Mouse (Mus musculus): Measurements from ENCODE around the gene St8sia4. TPM values are rescaled to one million over a fixed set of nuclear protein-coding genes. Genes with fewer than 3 reads are reported as not detected.

The St8sia4 gene
- total and polyA plus RNA-seq, 3 experiments: 0.81 to 1.3 TPM; not detected in 1

GRCm38 (mm10) chr1:95666541-95667320 is 640 bp downstream of the St8sia4 start:
- H3K27ac ChIP-seq (ENCODE audit: control insufficient read depth, low read depth, low read length): peak overlapping the region; percentile 46
- TF ChIP-seq TCF12 (IDR thresholded peaks at IDR 0.05; ENCODE audit: low read depth, low read length) (0 out of 2 replicates have a peak, but pooled peaks have one; percentile 6), SIN3A (IDR thresholded peaks at IDR 0.05; ENCODE audit: low read length) (no peak), MXI1 (IDR thresholded peaks at IDR 0.05; ENCODE audit: low read depth, low read length) (peak; percentile 17; the same call in 1 of the 2 replicates)
- peaks cover 0 to 21% of the 10 kb centered on the region in 2 experiments; a peak in 2 of 4 replicates for H3K36me3 ChIP-seq (ENCODE audit: control insufficient read depth in 1 of 2, insufficient read depth in 2 of 2, low read length in 2 of 2)
- H3K79me2 ChIP-seq (ENCODE audit: control insufficient read depth, insufficient read depth, low read length, poor library complexity): no peaks in the 10 kb centered on the region
- peaks cover 5 to 26% of the 10 kb centered on the region in 2 experiments for H3K4me1 ChIP-seq (ENCODE audit: control insufficient read depth in 1 of 2, insufficient read depth in 2 of 2, low read length in 2 of 2)
- no peaks in the 10 kb centered on the region for H3K27me3 ChIP-seq (ENCODE audit: control insufficient read depth in 1 of 2, insufficient read depth in 2 of 2, low read length in 2 of 2)
- H3K4me3 ChIP-seq (ENCODE audit: control insufficient read depth in 1 of 2, insufficient read depth in 1 of 2, low read depth in 2 of 2, low read length in 2 of 2): peak overlapping the region; percentile 56 to 67
- H3K9me3 ChIP-seq (replicated peaks; ENCODE audit: insufficient read depth, low read length): no peaks in the 10 kb centered on the region
- DNase-seq (ENCODE audit: low read depth, low spot score): peak; percentile 78
- H3K9ac ChIP-seq (ENCODE audit: control insufficient read depth, low read depth, low read length, poor library complexity, severe bottlenecking): peak overlapping the region; percentile 59

DNA sequence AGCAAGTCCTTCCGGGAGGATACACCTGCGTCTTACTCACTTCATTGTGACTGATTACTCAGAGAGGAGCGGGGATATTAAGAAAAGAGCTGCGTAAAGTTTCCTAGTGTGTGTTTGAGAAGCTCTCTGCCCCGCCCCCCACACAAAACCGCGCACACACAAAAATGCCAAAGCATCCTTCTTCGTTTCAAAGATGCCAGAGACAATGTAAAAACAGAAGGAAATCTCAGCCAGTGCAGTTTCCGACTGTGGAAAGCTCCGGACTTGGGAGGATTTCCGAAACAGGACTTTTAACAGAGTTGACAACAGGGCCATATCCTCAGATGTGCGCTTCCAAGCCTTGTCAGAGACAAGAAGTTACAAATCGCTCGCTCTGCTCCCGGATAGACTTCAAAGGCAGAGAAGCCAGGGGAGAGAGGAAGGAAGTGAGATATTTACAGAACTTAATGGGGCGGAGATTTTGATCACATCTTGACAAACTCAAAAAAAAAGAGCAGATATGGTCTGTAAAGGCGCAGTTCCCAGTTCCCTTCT is 1.4 kb downstream of the St8sia4 start:
- Histone ChIP-seq H3K36me3 (ENCODE audit: control insufficient read depth in 1 of 2, insufficient read depth in 2 of 2, low read length in 2 of 2) (peaks cover 0 to 28% of the 10 kb centered on the region in 2 experiments; a peak in 2 of 4 replicates), H3K4me1 (ENCODE audit: control insufficient read depth in 1 of 2, insufficient read depth in 2 of 2, low read length in 2 of 2) (peaks cover 7 to 26% of the 10 kb centered on the region in 2 experiments), H3K79me2 (ENCODE audit: control insufficient read depth, insufficient read depth, low read length, poor library complexity) (no peaks in the 10 kb centered on the region), H3K9ac (ENCODE audit: control insufficient read depth, low read depth, low read length, poor library complexity, severe bottlenecking) (peak overlapping the region; percentile 12; the same call in 1 of the 2 replicates), H3K27ac (ENCODE audit: control insufficient read depth, low read depth, low read length) (no peak overlapping the region), H3K9me3 (replicated peaks; ENCODE audit: insufficient read depth, low read length) (no peaks in the 10 kb centered on the region), H3K27me3 (ENCODE audit: control insufficient read depth in 1 of 2, insufficient read depth in 2 of 2, low read length in 2 of 2) (no peaks in the 10 kb centered on the region), H3K4me3 (ENCODE audit: control insufficient read depth in 1 of 2, insufficient read depth in 1 of 2, low read depth in 2 of 2, low read length in 2 of 2) (peak overlapping the region; percentile 56 to 67)
- DNase-seq (ENCODE audit: low read depth, low spot score): peak; percentile 79
- TF ChIP-seq ZC3H11A (IDR thresholded peaks at IDR 0.05; ENCODE audit: low read depth, low read length): no peak
- peak; percentile 71 for TF ChIP-seq ZNF384 (IDR thresholded peaks at IDR 0.05; ENCODE audit: low read depth, low read length)
- 0 out of 2 replicates have a peak, but pooled peaks have one; percentile 9 for TF ChIP-seq ETS1 (IDR thresholded peaks at IDR 0.05; ENCODE audit: low read depth, low read length)
- TF ChIP-seq GATA1 (IDR thresholded peaks at IDR 0.05; ENCODE audit: low read depth, low read length): peak; percentile 41; the same call in 1 of the 2 replicates
- TF ChIP-seq SIN3A (IDR thresholded peaks at IDR 0.05; ENCODE audit: low read length): peak; percentile 58; the same call in 1 of the 2 replicates
- peak; percentile 68 for TF ChIP-seq RCOR1 (IDR thresholded peaks at IDR 0.05; ENCODE audit: low read depth, low read length)
- TF ChIP-seq EP300 (IDR thresholded peaks at IDR 0.05; ENCODE audit: low read depth in 1 of 2, low read length in 2 of 2): peak in 1 of 2 experiments; percentile 41; a peak in 2 of 4 replicates
- TF ChIP-seq HCFC1 (IDR thresholded peaks at IDR 0.05; ENCODE audit: low read depth, low read length): peak; percentile 43; the same call in 1 of the 2 replicates
- no peak for TF ChIP-seq SMC3 (IDR thresholded peaks at IDR 0.05; ENCODE audit: low read depth, low read length)

Data from MEL (cell line).